Mouse (Mus musculus): ENCODE results near the gene Plek2.

DNA sequence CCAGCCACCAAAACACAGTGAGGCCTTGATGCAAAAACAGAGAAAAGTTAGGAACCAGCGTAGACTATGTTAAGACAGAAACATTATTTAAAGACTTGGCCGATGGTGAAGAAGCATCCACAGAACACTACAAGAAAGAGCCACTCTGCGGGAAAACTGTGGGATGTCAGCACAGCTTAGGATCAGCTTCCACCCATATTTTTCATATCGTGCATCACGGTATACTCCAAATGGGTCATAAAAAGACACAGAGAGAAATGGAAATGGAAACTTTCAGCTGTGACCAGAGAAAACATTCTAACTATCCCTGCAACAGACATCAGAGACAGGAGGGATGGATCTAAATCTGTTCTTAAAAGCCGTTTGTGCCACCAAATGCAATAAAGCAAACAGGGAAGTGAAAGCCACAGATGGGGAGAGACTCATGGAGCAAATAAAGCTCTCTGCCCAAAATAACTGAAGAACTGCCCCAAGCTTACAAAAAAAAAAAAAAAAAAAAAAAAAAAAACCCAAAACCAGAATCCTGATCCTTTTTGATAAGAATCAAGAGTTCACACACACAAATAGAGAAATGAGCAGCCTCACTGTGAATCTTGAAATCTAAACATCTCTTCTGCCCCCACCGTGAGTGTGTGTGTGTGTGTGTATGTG is 16.9 kb upstream of the Plek2 start:
- TF ChIP-seq FLI1 (IDR thresholded peaks at IDR 0.05; ENCODE audit: low read length): no peak
- TF ChIP-seq GATA1 (IDR thresholded peaks at IDR 0.05; ENCODE audit: borderline replicate concordance, low read length): no peak

Data from megakaryocyte, embryonic 14.5 days (primary cell).